Mouse (Mus musculus): ENCODE data around the gene Lhpp.
A peak's percentile ranks its signal among the peaks of the same experiment; 100 is the strongest.

Lhpp gene

DNA sequence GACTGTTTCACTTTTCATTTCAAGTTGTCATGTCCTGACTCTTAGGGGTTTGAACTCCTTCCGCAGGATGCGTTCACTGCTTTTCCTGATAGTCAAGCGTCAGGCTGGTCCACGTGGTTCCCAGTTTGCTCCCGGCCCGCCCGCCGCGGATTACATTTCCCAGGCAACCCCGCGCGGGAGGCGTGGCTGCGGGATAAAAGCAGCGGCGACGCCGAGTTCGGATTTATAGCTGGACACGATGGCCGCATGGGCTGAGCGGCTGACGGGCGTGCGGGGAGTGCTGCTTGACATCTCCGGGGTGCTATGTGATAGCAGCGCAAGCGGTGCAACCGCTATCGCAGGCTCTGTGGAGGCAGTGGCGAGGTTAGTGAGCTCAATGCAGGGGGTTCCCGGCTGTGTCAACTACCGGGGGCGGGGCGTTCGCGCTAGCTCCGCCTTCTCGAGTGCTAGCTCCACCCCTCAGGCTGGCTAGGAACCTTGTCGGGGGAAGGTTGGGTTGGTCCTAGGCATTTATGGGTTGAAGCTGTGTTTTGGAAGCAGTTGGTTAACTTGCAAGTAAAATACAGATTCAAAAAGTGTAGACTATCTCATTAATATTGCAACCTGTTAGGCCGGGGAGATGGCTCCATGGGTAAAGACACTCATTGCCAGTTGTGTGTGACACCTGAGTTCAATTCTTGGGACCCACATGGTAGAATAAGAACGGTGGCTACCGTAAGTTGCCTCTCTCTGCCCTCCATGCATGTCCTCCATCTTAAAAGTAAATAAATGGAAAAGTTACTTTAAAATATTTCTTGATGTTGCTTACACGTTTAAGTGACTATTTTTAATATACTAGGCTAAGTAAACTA lies at the start of gene Lhpp:
Gene Lhpp, plus strand, starts transcription at position 171 of the 851 bp plus-strand sequence.
- DNase-seq, result peak; percentile 75

- DNase-seq, result no peak
Observed at GRCm38 (mm10) chr7:132565831-132566230, 44.6 kb upstream of the Lhpp start.

GRCm38 (mm10) chr7:132568817-132569216 lies 41.6 kb upstream of the Lhpp start:
- peak; percentile 67 for DNase-seq

DNA sequence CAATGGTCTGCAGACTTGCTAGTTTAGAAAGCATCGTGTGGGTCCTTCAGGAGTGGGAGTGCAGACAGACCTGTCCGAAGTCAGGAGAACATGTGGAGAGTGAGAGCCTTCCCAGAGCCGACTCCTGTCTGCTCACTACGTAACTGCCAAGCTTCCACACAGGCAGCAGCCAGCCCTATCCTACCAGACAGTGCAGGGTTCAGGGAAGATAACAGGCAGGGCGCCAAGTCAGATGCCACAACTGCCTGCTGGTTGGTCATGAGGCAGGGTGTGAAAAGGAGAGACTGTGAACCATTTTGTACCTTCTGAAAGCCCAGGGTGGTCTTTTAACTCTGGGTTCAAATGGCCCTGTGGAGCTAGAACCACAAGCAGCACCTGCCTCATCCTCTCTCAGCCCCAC lies 40.4 kb upstream of the Lhpp start:
- no peak for DNase-seq

- DNase-seq, result no peak
Observed at GRCm38 (mm10) chr7:132571481-132571880, 39.0 kb upstream of the Lhpp start.

DNA sequence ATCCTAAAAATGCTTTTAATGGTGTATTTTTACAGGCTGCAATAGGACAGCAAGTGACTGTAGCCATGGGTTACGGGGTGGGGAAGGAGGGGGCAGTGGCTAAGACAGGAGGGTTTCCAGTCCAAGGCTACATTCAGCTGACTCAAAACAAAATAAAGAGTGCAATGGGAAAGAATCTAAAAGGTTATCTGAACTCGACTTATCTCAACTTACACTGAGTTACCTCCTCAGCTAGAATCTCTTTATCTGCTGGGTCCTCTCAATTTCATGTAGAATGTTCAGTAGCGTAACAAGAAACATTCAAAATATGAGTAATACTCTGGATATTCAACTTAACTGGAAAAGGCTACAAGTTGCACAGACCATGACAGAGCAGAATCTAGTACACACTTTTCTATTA lies 37.7 kb upstream of the Lhpp start:
- no peak for DNase-seq

DNA sequence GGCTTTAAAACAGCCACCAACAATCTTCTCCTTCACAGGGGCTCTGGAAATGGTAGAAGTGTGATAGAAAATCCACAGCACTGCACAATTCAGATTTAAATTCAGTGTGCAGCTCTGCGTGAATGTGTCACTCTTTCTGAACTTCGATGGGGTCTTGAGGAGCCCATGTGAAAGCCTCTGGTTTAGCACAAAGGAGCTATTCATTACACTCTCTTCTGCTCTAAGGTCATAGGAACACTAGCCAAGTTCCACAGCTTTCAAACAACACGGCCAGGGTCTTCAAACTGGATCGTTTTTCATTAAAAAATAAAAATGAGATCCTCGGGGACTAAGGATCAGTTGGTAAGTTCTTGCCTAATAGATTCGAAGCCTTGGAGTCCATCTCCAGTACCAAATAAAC lies 37.2 kb upstream of the Lhpp start:
- DNase-seq, result no peak

GRCm38 (mm10) chr7:132574646-132575045 lies 35.8 kb upstream of the Lhpp start:
- no peak for DNase-seq

DNA sequence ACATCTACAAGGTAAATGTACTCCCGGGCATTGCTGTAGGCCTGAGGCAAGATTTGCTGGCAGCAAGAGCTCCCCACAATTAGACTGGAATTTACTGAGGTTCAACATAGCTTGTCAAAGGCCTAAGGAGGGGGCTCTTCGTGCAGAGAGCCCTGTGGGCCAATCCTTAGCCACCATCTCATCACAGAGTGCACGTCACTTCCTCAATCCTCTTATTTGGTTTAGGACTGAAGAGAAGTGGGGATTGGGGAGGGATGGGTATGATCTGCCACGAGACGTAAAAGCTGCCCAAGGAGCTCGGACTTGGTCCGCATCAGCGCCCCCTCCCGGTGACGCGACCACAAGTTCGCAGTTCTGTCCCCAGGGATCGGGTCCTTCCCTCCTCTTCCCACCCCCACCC lies 34.8 kb upstream of the Lhpp start:
- DNase-seq, result peak; percentile 85

DNA sequence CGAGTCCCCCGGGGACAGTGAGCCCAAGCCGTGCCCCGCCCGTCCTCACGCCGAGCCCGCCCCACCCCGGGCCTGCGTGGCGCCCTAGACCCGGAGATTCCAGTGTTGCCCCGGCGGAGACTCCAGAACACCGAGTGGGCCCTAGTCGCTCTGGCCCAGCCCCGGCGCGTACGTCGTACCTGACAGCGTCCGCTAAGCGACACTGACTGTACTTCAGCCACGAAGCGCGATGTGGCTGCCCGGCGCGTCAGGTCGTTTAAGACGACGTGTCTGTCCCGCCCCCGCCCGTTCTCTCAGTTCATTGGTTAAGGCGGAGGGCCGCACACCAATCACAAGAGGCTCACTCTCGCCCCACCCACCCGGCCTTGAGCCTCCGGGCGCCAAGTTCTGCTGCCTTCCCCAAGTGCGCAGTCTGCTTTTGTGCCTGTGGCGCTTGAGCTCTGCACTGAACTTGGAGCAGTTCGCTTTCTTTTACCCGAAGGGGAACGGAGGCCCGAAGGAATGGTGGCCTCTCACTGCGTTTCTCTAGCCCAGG lies 34.3 kb upstream of the Lhpp start, which contains the start of gene Oat:
Gene Oat, minus strand, starts transcription at position 283 of the 535 bp plus-strand sequence.
- DNase-seq, result peak; percentile 96

DNA sequence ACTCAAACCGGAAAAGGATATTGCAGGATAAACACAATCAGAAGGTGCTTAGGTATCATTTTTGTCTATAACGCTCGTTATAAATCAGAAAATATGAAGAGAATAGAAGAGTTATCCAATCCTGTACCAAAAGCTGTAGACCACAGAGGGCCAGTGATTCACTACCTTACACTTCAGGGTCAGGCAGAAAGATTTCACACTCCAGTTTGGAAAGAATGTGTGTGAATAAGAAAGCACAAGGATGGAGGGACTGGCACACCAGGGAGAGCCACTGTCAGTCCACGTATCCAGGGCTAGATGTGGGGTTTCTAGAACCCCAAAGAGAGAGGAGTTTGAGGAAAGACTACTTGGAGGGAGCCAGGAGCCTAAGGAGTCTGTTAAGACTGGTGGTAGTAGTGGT lies 33.5 kb upstream of the Lhpp start:
- no peak for DNase-seq

DNA sequence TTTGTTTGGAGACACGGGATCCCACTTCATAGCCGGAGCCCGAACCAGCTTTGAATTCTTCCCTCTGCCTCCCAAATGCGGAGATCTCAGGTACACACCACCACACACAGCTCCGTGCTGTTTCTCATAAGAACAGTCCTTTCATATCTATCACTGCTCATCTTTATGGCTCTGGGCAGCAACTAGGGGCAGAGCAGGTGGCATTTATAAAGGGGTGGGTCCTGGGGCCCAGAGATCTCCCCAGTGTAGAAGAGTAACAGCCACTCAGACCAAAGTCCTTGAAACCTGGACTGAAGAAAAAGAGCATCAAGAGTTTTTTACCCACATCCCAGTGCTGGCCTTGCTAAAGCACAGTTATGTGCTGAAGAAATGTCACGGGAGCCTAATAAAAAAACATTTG lies 29.9 kb upstream of the Lhpp start:
- no peak for DNase-seq

- DNase-seq, result no peak
Observed at GRCm38 (mm10) chr7:132581441-132581840, 29.0 kb upstream of the Lhpp start.

DNA sequence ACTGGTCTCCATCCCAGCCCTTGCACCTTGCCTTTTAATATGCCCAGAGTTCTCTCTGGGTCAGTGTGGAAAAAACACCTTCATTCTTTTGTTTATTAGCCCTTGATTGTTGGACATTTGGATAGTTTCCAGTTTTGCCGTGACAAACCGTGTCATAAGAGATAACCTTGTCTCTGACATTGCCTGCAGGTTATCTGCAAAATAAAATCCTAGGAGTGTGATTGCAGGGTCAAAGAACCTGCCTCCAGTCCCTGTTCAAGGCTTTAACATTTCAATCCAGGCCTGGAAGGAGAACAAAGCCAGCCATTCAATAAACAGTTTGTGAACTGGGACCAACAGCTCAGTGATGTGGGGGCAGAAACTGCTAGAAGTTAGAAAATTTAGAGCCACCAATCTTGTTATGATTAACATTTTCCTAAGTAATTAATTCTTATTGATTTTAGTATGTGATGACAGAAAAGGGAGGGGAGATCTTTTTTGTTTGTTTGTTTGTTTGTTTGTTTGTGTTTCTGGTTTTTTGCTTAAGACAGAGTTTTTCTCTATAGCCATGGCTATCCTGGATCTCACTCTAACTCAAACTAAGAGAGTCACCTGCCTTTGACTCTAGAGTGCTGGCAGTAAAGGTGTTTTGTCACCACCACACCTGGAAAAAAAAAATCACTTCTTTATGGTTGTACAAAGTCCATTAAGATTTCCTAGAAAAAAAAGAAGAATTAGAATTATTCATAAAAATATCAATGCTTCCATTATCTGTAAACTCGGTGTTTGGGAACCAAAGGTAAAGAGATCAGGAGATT lies 24.5 kb upstream of the Lhpp start:
- no peak for DNase-seq

DNA sequence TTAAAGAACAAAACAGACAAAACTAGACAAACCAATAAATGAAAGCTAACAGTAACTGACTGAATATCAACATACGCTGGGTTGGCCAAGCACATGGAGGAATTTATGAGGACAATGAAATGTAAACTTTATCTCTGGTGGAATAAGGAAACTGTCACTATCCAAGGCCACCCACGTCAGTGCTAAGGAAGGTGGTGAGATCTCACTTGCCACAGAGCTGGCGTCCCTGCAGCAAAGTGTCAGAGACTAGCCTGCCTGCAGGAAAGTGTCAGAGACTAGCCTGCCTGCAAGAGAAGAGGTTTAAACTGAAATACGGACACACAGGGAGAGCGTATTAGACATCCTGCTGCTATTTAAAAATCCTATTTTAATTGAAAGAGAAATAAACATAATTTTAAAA lies 23.3 kb upstream of the Lhpp start:
- no peak for DNase-seq

GRCm38 (mm10) chr7:132589610-132590009 lies 20.8 kb upstream of the Lhpp start:
- no peak for DNase-seq

DNA sequence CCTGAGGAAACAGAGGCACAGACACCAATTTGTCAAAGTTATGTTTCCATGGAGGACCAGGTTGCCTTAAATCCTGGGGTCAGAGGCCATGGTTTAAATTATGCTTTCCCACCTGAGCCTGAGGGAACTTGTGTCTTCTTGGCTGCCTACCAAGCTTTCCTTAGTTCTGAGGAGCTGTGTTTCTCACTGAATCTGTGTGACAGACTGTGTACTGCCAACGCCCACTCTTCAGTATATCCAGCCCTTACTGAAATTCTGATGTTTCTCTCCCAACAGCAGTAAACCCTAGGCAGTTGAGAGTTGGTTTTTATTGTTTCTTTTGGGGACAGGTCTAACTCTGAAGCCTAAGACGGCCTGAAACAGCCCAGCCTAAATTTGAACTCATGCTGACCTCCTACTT lies 16.7 kb upstream of the Lhpp start:
- no peak for DNase-seq

- no peak for DNase-seq
Observed at GRCm38 (mm10) chr7:132594325-132594724, 16.1 kb upstream of the Lhpp start.

GRCm38 (mm10) chr7:132595787-132596186 lies 14.7 kb upstream of the Lhpp start:
- DNase-seq, result no peak

DNA sequence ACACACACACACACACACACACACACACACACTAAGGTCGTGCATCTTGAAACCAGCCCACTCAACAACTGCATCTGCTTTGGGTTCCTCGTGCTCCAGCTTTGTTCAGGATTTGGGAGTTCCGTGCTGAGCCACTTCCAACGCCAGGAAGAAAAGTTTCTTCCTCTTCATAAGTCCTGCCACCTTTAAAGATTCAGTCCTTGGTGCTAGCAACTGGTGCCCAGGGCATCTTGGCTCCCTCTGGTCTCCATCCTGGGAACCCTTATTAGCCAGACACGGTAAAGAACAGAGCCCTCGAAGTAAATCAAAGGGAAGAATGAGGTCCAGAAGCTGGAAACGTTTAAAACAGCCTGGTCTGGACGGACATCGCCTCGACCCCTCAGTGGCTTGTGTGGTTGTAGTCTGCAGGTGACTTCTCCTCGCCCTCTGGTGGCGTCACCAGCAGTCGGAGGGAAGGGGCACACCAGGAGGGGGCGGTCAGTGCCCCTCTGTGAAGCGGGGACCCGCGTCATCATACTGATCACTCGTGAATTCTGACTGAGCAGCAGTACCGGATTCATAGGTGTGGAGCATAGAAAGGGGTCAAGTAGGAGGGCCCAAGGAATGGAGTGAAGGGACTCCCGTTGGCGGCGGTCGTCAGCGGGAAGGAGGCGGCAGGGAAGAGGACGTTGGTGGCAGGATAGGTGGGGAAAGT lies 13.7 kb upstream of the Lhpp start:
- no peak for DNase-seq

DNA sequence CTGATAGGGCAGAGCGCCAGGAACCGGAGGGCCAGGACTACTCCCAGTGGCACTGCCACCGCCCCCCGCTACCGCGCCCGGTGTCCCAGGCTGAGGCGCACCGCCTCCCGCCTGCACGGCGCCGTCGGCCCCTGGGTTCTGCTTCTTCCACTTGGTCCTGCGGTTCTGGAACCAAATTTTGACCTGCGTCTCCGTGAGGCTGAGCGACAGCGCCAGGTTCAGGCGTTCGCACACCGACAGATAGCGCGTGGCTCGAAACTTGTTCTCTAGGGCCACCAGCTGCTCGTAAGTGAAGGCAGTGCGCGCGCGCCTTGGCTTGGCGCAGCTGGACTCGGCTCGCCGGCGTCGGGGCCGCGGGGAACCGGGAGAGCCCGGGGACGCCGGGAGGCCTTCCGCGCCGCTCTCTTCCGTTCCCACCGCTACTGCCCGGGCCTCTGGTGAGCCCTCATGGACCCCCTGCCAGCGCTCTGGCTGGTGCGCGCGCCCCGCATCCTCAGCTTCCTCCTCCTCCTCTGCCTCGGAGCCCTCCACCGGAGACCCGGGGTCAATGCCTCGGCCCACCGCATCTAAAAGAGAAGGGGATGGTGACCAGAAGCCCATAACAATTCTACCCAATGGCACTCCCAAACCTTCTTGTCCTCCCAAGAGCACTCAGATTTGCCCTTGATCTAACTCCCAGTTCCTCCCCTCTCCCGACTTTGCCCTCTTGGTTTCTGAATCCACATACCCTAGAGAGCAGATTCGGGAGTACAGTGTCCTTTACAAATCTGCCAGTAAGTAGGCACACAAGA lies 13.0 kb upstream of the Lhpp start:
- no peak for DNase-seq
